Mouse (Mus musculus) heart, adult 10 weeks (tissue): ENCODE measurements around the gene Olfr926. TPM values are rescaled to one million over a fixed set of nuclear protein-coding genes. Genes with fewer than 3 reads are reported as not detected.

ENCODE experiments used
- polyA plus RNA-seq: library from polyadenylated mRNA; stranded (reverse); fragments of 350-450 nt; fragmentation: Illumina TruSeq; extraction: RNeasy Lipid Tissue Mini Kit (QIAGEN cat#74804); gene quantifications from one replicate; pipeline ENCODE4 v1.2.3, GENCODE M21; 2014; ENCODE audit warnings: low read depth, low replicate concordance

Olfr926 gene
- polyA plus RNA-seq = not detected

DNA sequence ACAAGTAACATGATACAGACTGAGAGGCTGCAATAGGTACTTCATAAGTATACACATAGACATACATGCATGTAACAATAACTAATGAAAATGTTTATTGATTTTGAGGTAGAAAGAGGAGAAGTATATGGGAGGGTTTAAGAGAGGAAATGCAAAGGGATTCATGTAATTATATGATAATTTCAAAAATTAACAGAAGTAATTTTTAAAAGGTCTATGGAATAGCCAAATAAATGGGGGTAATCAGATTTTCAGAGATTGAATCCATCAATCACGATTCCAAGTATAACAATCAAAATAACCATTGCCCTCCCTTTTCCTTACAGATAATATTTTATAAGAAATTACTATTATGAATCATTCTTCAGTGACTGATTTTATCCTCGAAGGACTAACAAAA, at the start of gene Olfr926:
Gene Olfr926 (plus strand): TSS at position 301 of the 400 bp plus-strand sequence.

DNA sequence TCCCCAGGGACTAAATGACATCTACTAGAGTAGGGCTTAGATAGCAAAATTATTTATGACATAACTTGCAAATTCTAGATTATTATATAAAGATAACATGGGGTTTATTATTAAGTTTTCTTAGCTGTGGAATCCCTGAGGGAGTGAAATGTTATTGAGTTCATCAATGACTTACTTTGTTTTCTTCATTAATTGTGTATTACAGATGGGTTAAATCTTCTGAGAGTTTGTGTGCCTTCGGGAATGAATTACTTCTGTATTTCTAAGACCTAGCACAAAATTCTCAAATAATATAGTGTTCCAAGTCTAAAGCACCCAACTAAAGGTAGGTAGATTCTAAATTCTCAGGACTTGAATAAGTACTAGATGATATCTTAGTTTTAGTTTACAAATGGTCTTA, 32.8 kb upstream of the Olfr926 start, which contains the start of gene Olfr924:
Gene Olfr924 (plus strand): TSS at position 301 of the 400 bp plus-strand sequence.

DNA sequence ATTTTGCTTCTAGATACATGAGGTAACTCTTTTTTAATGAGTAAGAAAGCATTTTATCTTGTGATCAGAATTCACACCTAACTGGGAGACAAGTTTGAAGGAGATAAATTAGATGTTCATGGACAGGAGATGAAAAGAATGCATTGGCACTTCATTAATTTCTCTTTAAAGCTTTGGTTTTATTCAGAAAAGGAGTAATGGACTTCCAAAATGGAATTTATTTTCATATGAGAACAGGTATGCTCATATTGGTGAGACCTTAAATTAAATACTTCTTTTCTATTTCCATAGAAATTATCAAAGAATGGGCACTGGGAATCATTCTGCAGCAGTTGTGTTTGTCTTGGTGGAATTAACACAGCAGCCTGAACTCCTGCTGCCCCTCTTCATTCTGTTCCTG, 22.2 kb upstream of the Olfr926 start, which contains the start of gene Olfr26:
Gene Olfr26 (plus strand): TSS at position 301 of the 400 bp plus-strand sequence.

Other genes with a start within 250 kb of the Olfr926 start
- not detected for gene Olfr916, start 217.3 kb upstream of the Olfr926 start, polyA plus RNA-seq
- gene Olfr917, start 211.3 kb upstream of the Olfr926 start, polyA plus RNA-seq = not detected
- not detected for gene Olfr918, start 202.5 kb upstream of the Olfr926 start, polyA plus RNA-seq
- not detected for gene Olfr919, start 173.5 kb upstream of the Olfr926 start, polyA plus RNA-seq
- gene Vwa5a, start 158.9 kb upstream of the Olfr926 start, polyA plus RNA-seq = 27.9 TPM
- gene Olfr920, start 124.8 kb upstream of the Olfr926 start, polyA plus RNA-seq = 0.24 TPM
- gene Olfr921, start 104.1 kb upstream of the Olfr926 start, polyA plus RNA-seq = not detected
- gene Olfr922, start 62.5 kb upstream of the Olfr926 start, polyA plus RNA-seq = not detected
- gene Olfr923, start 50.6 kb upstream of the Olfr926 start, polyA plus RNA-seq = not detected
- not detected for gene Olfr924, start 32.7 kb upstream of the Olfr926 start, polyA plus RNA-seq
- not detected for gene Olfr26, start 22.1 kb upstream of the Olfr926 start, polyA plus RNA-seq
- gene Olfr930, start 52.7 kb downstream of the Olfr926 start, polyA plus RNA-seq = not detected
- not detected for gene Olfr933, start 95.2 kb downstream of the Olfr926 start, polyA plus RNA-seq
- gene Olfr934, start 111.2 kb downstream of the Olfr926 start, polyA plus RNA-seq = not detected
- not detected for gene Olfr935, start 122.6 kb downstream of the Olfr926 start, polyA plus RNA-seq
- not detected for gene Olfr146, start 146.3 kb downstream of the Olfr926 start, polyA plus RNA-seq
- not detected for gene Olfr937, start 187.8 kb downstream of the Olfr926 start, polyA plus RNA-seq
- not detected for gene Olfr938, start 201.8 kb downstream of the Olfr926 start, polyA plus RNA-seq